Mouse (Mus musculus): ENCODE data around the gene Hsd17b2.

DNA sequence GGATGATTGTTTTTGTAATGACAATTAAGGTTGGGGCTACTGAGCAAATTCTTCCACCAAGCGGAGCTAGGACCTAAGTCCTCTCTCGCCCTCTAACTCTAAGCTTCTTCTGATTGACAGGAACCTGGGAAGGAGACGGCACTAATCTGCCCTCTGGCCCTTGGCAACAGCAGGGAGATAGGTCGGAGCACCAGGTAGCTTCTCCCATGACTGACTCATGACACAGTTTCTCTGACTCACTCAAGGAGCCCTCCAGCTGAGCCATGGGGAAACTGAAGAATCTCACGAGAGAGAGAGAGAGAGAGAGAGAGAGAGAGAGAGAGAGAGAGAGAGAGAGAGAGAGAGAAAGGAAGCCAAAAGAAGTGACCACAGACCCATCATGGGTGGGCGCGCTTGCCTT, 67.3 kb downstream of the Hsd17b2 start:
- no peak for TF ChIP-seq POLR2A (IDR thresholded peaks at IDR 0.05; ENCODE audit: insufficient read depth, low read length)
- TF ChIP-seq CTCF (IDR thresholded peaks at IDR 0.05; ENCODE audit: low read depth, low read length) = no peak
- no peak for TF ChIP-seq EP300 (IDR thresholded peaks at IDR 0.05; ENCODE audit: insufficient read depth, low read depth, low read length)

Measured in ES-Bruce4 (cell line).